Mouse (Mus musculus) neural tube, embryonic 10.5 days (tissue): ENCODE measurements at regions not wholly inside any gene's neighbourhood (a gene's known extent, or its start where the extent isn't known, plus 50 kb on each side); places are given as distances from the start of the nearest gene placed in this dataset.
A peak's percentile ranks its signal among the peaks of the same experiment; 100 is the strongest.

Experiments used
- DNase-seq: peaks from one replicate; pipeline ENCODE4 v3.0.0-alpha.2; 2017; ENCODE audit warnings: low spot score; ENCODE audit errors: extremely low spot score

- no peak for DNase-seq
Measured at GRCm38 (mm10) chr7:124857106-124857505, 587.4 kb upstream of the Kdm8 start.

GRCm38 (mm10) chr7:124861397-124861796, 583.1 kb upstream of the Kdm8 start:
- no peak for DNase-seq

- DNase-seq = no peak
Measured at GRCm38 (mm10) chr7:124868133-124868603, 576.3 kb upstream of the Kdm8 start.

GRCm38 (mm10) chr7:124868621-124869020, 575.9 kb upstream of the Kdm8 start:
- no peak for DNase-seq

GRCm38 (mm10) chr7:124880771-124881170, 563.7 kb upstream of the Kdm8 start:
- no peak for DNase-seq

GRCm38 (mm10) chr7:124907233-124907632, 537.2 kb upstream of the Kdm8 start:
- no peak for DNase-seq

GRCm38 (mm10) chr7:124907662-124908296, 536.7 kb upstream of the Kdm8 start:
- DNase-seq = no peak

- no peak for DNase-seq
Measured at GRCm38 (mm10) chr7:124914061-124914460, 530.4 kb upstream of the Kdm8 start.

- peak; percentile 14 for DNase-seq
Measured at GRCm38 (mm10) chr7:124914479-124914878, 530.0 kb upstream of the Kdm8 start.

GRCm38 (mm10) chr7:124914972-124915371, 529.5 kb upstream of the Kdm8 start:
- DNase-seq = peak; percentile 15

- DNase-seq = no peak
Measured at GRCm38 (mm10) chr7:124915637-124916036, 528.8 kb upstream of the Kdm8 start.

GRCm38 (mm10) chr7:124917606-124918120, 526.8 kb upstream of the Kdm8 start:
- DNase-seq = no peak

GRCm38 (mm10) chr7:124922806-124923205, 521.7 kb upstream of the Kdm8 start:
- DNase-seq = no peak

GRCm38 (mm10) chr7:124933573-124933972, 510.9 kb upstream of the Kdm8 start:
- DNase-seq = no peak

GRCm38 (mm10) chr7:124939357-124939756, 505.1 kb upstream of the Kdm8 start:
- DNase-seq = no peak

- DNase-seq = no peak
Measured at GRCm38 (mm10) chr7:124941527-124941926, 502.9 kb upstream of the Kdm8 start.

- no peak for DNase-seq
Measured at GRCm38 (mm10) chr7:124946424-124946823, 498.1 kb upstream of the Kdm8 start.

GRCm38 (mm10) chr7:124957329-124957728, 487.1 kb upstream of the Kdm8 start:
- peak; percentile 7 for DNase-seq

- no peak for DNase-seq
Measured at GRCm38 (mm10) chr7:124974870-124975488, 469.5 kb upstream of the Kdm8 start.

GRCm38 (mm10) chr7:124989456-124989855, 455.0 kb upstream of the Kdm8 start:
- no peak for DNase-seq

- DNase-seq = no peak
Measured at GRCm38 (mm10) chr7:124990695-124991094, 453.8 kb upstream of the Kdm8 start.

- no peak for DNase-seq
Measured at GRCm38 (mm10) chr7:124996538-124996937, 447.9 kb upstream of the Kdm8 start.

- no peak for DNase-seq
Measured at GRCm38 (mm10) chr7:125000669-125001068, 443.8 kb upstream of the Kdm8 start.
